Comparison of ENCODE assay signal across 9 mouse cellular contexts in genomic region chr13:111534131-111534530, GRCm38 (mm10). TPM values are rescaled to one million over a fixed set of nuclear protein-coding genes. Genes with fewer than 3 reads are reported as not detected.
DNase-seq lines count a peak whose midpoint lies in the region; ATAC-seq and TF ChIP-seq lines count a peak whose summit lies in the region.
"Had no signal": no experiment of that assay in that cellular context is flagged by ENCODE, and none has a peak within 500 bp of the region (broad histone marks: within the 10 kb centered on the region; RNA-seq: fewer than 3 reads in every experiment).

No protein-coding gene starts in this region.

- no peaks in the 10 kb centered on the region for H3K36me3 ChIP-seq in lung, embryonic 14.5 days (ENCODE audit: insufficient read depth)
- H3K36me3 ChIP-seq in midbrain, embryonic 15.5 days (replicated peaks) = no peaks in the 10 kb centered on the region

- no peaks in the 10 kb centered on the region for H3K27me3 ChIP-seq in lung, embryonic 14.5 days (ENCODE audit: insufficient read depth, low read length)
- H3K27me3 ChIP-seq in midbrain, embryonic 15.5 days (replicated peaks) = no peaks in the 10 kb centered on the region

- H3K4me2 ChIP-seq in lung, embryonic 14.5 days = no peak overlapping the region
- no peak overlapping the region for H3K4me2 ChIP-seq in midbrain, embryonic 15.5 days

- ATAC-seq in lung, embryonic 14.5 days (ENCODE audit: insufficient read depth) = no peak
- no peak for ATAC-seq in midbrain, embryonic 15.5 days (replicated peaks)

- no peak overlapping the region for H3K4me3 ChIP-seq in lung, embryonic 14.5 days (ENCODE audit: low read depth, low read length)
- no peak overlapping the region for H3K4me3 ChIP-seq in midbrain, embryonic 15.5 days

- intact Hi-C loops in heart, postnatal 14 days (cut with DNase I) = loop anchor here (5.0 to 10.0 kb wide), 2 partner anchors 79 to 208 kb away; no protein-coding TSS in a partner anchor

- H3K9me3 ChIP-seq in lung, embryonic 14.5 days (ENCODE audit: low read depth, low read length) = no peaks in the 10 kb centered on the region
- no peaks in the 10 kb centered on the region for H3K9me3 ChIP-seq in midbrain, embryonic 15.5 days

- no peak overlapping the region for H3K9ac ChIP-seq in lung, embryonic 14.5 days
- no peak overlapping the region for H3K9ac ChIP-seq in midbrain, embryonic 15.5 days

- no peaks in the 10 kb centered on the region for H3K4me1 ChIP-seq in lung, embryonic 14.5 days (ENCODE audit: insufficient read depth)
- H3K4me1 ChIP-seq in midbrain, embryonic 15.5 days = no peaks in the 10 kb centered on the region

- H3K27ac ChIP-seq in lung, embryonic 14.5 days (ENCODE audit: low read depth) = no peak overlapping the region
- no peak overlapping the region for H3K27ac ChIP-seq in midbrain, embryonic 15.5 days

- 62% methylated on average over 6 of the region's 6 CpGs for WGBS in lung, embryonic 14.5 days
- 75% methylated on average over 6 of the region's 6 CpGs for WGBS in midbrain, embryonic 15.5 days

- peak; percentile 45 for TF ChIP-seq CTCF in lung, embryonic 14.5 days (IDR thresholded peaks at IDR 0.05; ENCODE audit: low read depth)

- DNase-seq in cerebellum, postnatal 14 days = peak; percentile 3 to 26
- no peak for DNase-seq in cerebellum, adult 9-10 months
- DNase-seq in lung, embryonic 14.5 days = peak; percentile 56
- no peak for DNase-seq in lung, postnatal 14 days
- peak; percentile 59 for DNase-seq in ZHBTc4 (ENCODE audit: low read depth, low spot score)
- peak; percentile 23 for DNase-seq in mesoderm, embryonic 11.5 days (ENCODE audit: low read depth, low spot score)
- no peak for DNase-seq in heart, postnatal 14 days

RNA-seq across cellular contexts. Expression of gene Gm49496, which starts 15.6 kb away (rescaled TPM):
- not detected in 2 replicates for polyA plus RNA-seq in lung, embryonic 14.5 days (2014; fragmentation: Nextera tagmentation; extraction: Ambion mirVana)
- polyA plus RNA-seq in midbrain, embryonic 15.5 days (2015; fragmentation: Nextera tagmentation; extraction: Ambion mirVana) = not detected in 2 replicates
- total RNA-seq in heart, postnatal 14 days (2021) = not detected
- polyA plus RNA-seq: liver, embryonic 16.5 days had no signal

RNA-seq across cellular contexts. Expression of gene Gpbp1, which starts 44.2 kb away (rescaled TPM):
- polyA plus RNA-seq in lung, embryonic 14.5 days (2014; fragmentation: Nextera tagmentation; extraction: Ambion mirVana) = 92.2 and 97.4 TPM in 2 replicates
- polyA plus RNA-seq in midbrain, embryonic 15.5 days (2015; fragmentation: Nextera tagmentation; extraction: Ambion mirVana) = 83.8 and 89.8 TPM in 2 replicates
- 10 to 100 TPM; 46.0 to 50.7 TPM for total RNA-seq in heart, postnatal 14 days (2021)

RNA-seq across cellular contexts. Expression of gene Gm10198, which starts 58.5 kb away (rescaled TPM):
- not detected in 2 replicates for polyA plus RNA-seq in lung, embryonic 14.5 days (2014; fragmentation: Nextera tagmentation; extraction: Ambion mirVana)
- polyA plus RNA-seq in midbrain, embryonic 15.5 days (2015; fragmentation: Nextera tagmentation; extraction: Ambion mirVana) = not detected in 2 replicates
- total RNA-seq in heart, postnatal 14 days (2021) = not detected
- polyA plus RNA-seq: liver, embryonic 16.5 days had no signal

Comparison
In these comparisons a context has a peak if more than half of its experiments do, and no peak if none do; other contexts are left out.
1. DNase-seq: peak in cerebellum, postnatal 14 days (2 of 2), lung, embryonic 14.5 days (single experiment), ZHBTc4 (single experiment) and mesoderm, embryonic 11.5 days (single experiment); none in cerebellum, adult 9-10 months (single experiment), lung, postnatal 14 days (single experiment) and heart, postnatal 14 days (0 of 2).